Mouse (Mus musculus) ZHBTc4 (cell line): Measurements from ENCODE around the gene Slc39a11.

ENCODE experiments used
- DNase-seq: peaks from one replicate; pipeline ENCODE4 v3.0.0-alpha.2; 2011; ENCODE audit warnings: low read depth, low spot score

The Slc39a11 gene

GRCm38 (mm10) chr11:113649353-113650210, at the start of gene Slc39a11:
TSS of gene Slc39a11 (minus strand) at chr11:113650079.
- DNase-seq, result peak; percentile 90

- peak; percentile 49 for DNase-seq
Observed at GRCm38 (mm10) chr11:113699643-113700042, 49.8 kb upstream of the Slc39a11 start.

- no peak for DNase-seq
Observed at GRCm38 (mm10) chr11:113698013-113698545, 48.2 kb upstream of the Slc39a11 start.

- no peak for DNase-seq
Observed at GRCm38 (mm10) chr11:113697571-113697970, 47.7 kb upstream of the Slc39a11 start.

- no peak for DNase-seq
Observed at GRCm38 (mm10) chr11:113691851-113692250, 42.0 kb upstream of the Slc39a11 start.

- no peak for DNase-seq
Observed at GRCm38 (mm10) chr11:113691318-113691717, 41.4 kb upstream of the Slc39a11 start.

GRCm38 (mm10) chr11:113690506-113690905, 40.6 kb upstream of the Slc39a11 start:
- no peak for DNase-seq

GRCm38 (mm10) chr11:113687031-113687430, 37.2 kb upstream of the Slc39a11 start:
- DNase-seq, result peak; percentile 74

- DNase-seq, result no peak
Observed at GRCm38 (mm10) chr11:113684707-113685426, 35.0 kb upstream of the Slc39a11 start.

- DNase-seq, result peak; percentile 98
Observed at GRCm38 (mm10) chr11:113683957-113684706, 34.3 kb upstream of the Slc39a11 start, which contains the start of the genes Fam104a and D11Wsu47e. TSS of gene Fam104a (minus strand) at chr11:113684155. TSS of gene D11Wsu47e (plus strand) at chr11:113684412.

- DNase-seq, result no peak
Observed at GRCm38 (mm10) chr11:113683627-113683956, 33.7 kb upstream of the Slc39a11 start.

- DNase-seq, result peak; percentile 80
Observed at GRCm38 (mm10) chr11:113682897-113683626, 33.2 kb upstream of the Slc39a11 start.

- DNase-seq, result no peak
Observed at GRCm38 (mm10) chr11:113681979-113682378, 32.1 kb upstream of the Slc39a11 start.

- no peak for DNase-seq
Observed at GRCm38 (mm10) chr11:113680954-113681353, 31.1 kb upstream of the Slc39a11 start.

- peak; percentile 33 for DNase-seq
Observed at GRCm38 (mm10) chr11:113678373-113678772, 28.5 kb upstream of the Slc39a11 start.

GRCm38 (mm10) chr11:113677378-113677777, 27.5 kb upstream of the Slc39a11 start:
- DNase-seq, result no peak

- no peak for DNase-seq
Observed at GRCm38 (mm10) chr11:113676847-113677246, 27.0 kb upstream of the Slc39a11 start.

- no peak for DNase-seq
Observed at GRCm38 (mm10) chr11:113674595-113674994, 24.7 kb upstream of the Slc39a11 start.

GRCm38 (mm10) chr11:113673614-113674013, 23.7 kb upstream of the Slc39a11 start:
- no peak for DNase-seq

GRCm38 (mm10) chr11:113669711-113670110, 19.8 kb upstream of the Slc39a11 start:
- DNase-seq, result no peak

- no peak for DNase-seq
Observed at GRCm38 (mm10) chr11:113668857-113669256, 19.0 kb upstream of the Slc39a11 start.
